Mouse (Mus musculus) testis, adult 2 months (tissue): ENCODE results near the gene Slc23a4.

ENCODE experiments used
- CTCF ChIP-seq: fragments of 200-500 bp; IDR thresholded peaks from 2 replicates; pipeline ENCODE4 v1.5.1; 2012; ENCODE audit warnings: low read depth, mild to moderate bottlenecking, inconsistent platforms, low read length, moderate library complexity; ENCODE audit not compliant: control insufficient read depth, insufficient read depth, insufficient replicate concordance
- POLR2A ChIP-seq: fragments of 200-500 bp; IDR thresholded peaks from 2 replicates; pipeline ENCODE4 v1.6.1; 2012; ENCODE audit warnings: low read depth, mild to moderate bottlenecking, inconsistent platforms, low read length, moderate library complexity; ENCODE audit not compliant: control insufficient read depth

- TF ChIP-seq POLR2A (no peak), CTCF (no peak)
These were observed 87.2 kb downstream of the Slc23a4 start for GRCm38 (mm10) chr6:34900990-34901389.
